Mouse (Mus musculus) frontal cortex, postnatal 10 days (tissue): ENCODE data around the gene D630003M21Rik.
A peak's percentile ranks its signal among the peaks of the same experiment; 100 is the strongest.

Experiments used
- DNase-seq, 2 experiments: peaks; one replicate each; pipeline ENCODE4 v3.0.0; 2022; ENCODE audit warnings: low spot score in 2 of 2, mixed read lengths in 1 of 2

The D630003M21Rik gene

GRCm38 (mm10) chr2:158236698-158237097, 7.7 kb upstream of the D630003M21Rik start:
- DNase-seq, result no peak

GRCm38 (mm10) chr2:158233106-158233505, 4.1 kb upstream of the D630003M21Rik start:
- no peak for DNase-seq

- no peak for DNase-seq
Measured at GRCm38 (mm10) chr2:158232414-158232813, 3.4 kb upstream of the D630003M21Rik start.

- DNase-seq, result no peak
Measured at GRCm38 (mm10) chr2:158231071-158231470, 2.0 kb upstream of the D630003M21Rik start.

GRCm38 (mm10) chr2:158230617-158231016, 1.6 kb upstream of the D630003M21Rik start:
- DNase-seq, result no peak

- no peak for DNase-seq
Measured at GRCm38 (mm10) chr2:158229503-158229892, 476 bp upstream of the D630003M21Rik start.

- DNase-seq, result no peak
Measured at GRCm38 (mm10) chr2:158225301-158225700, 3.7 kb downstream of the D630003M21Rik start.

GRCm38 (mm10) chr2:158223497-158223896, 5.5 kb downstream of the D630003M21Rik start:
- DNase-seq, result no peak

- no peak for DNase-seq
Measured at GRCm38 (mm10) chr2:158222664-158223063, 6.4 kb downstream of the D630003M21Rik start.

GRCm38 (mm10) chr2:158221446-158222084, 7.5 kb downstream of the D630003M21Rik start:
- no peak for DNase-seq

GRCm38 (mm10) chr2:158219562-158219961, 9.5 kb downstream of the D630003M21Rik start:
- no peak for DNase-seq

- no peak for DNase-seq
Measured at GRCm38 (mm10) chr2:158216510-158216909, 12.5 kb downstream of the D630003M21Rik start.

- no peak for DNase-seq
Measured at GRCm38 (mm10) chr2:158215283-158216117, 13.5 kb downstream of the D630003M21Rik start.

- no peak for DNase-seq
Measured at GRCm38 (mm10) chr2:158211764-158212471, 17.1 kb downstream of the D630003M21Rik start.

- no peak for DNase-seq
Measured at GRCm38 (mm10) chr2:158210958-158211357, 18.1 kb downstream of the D630003M21Rik start.

- DNase-seq, result no peak
Measured at GRCm38 (mm10) chr2:158210503-158210902, 18.5 kb downstream of the D630003M21Rik start.

- DNase-seq, result no peak
Measured at GRCm38 (mm10) chr2:158209776-158210175, 19.2 kb downstream of the D630003M21Rik start.

GRCm38 (mm10) chr2:158207848-158208247, 21.2 kb downstream of the D630003M21Rik start:
- peak in 1 of 2 experiments; percentile 66 for DNase-seq

- peak in 1 of 2 experiments; percentile 76 for DNase-seq
Measured at GRCm38 (mm10) chr2:158204114-158204513, 24.9 kb downstream of the D630003M21Rik start.

GRCm38 (mm10) chr2:158203686-158204085, 25.3 kb downstream of the D630003M21Rik start:
- DNase-seq, result no peak

- no peak for DNase-seq
Measured at GRCm38 (mm10) chr2:158199281-158199680, 29.7 kb downstream of the D630003M21Rik start.

- DNase-seq, result no peak
Measured at GRCm38 (mm10) chr2:158198861-158199260, 30.2 kb downstream of the D630003M21Rik start.
